Mouse (Mus musculus): ENCODE measurements around the gene Twist2. TPM values are rescaled to one million over a fixed set of nuclear protein-coding genes. Genes with fewer than 3 reads are reported as not detected.
A peak's percentile ranks its signal among the peaks of the same experiment; 100 is the strongest.

The Twist2 gene
- polyA plus RNA-seq, 1 experiment from 2014 or later, result 10.5 TPM

- 96% methylated on average over 1 of the region's 1 CpGs for WGBS
- H3K4me1 ChIP-seq, result no peaks in the 10 kb centered on the region
- no peak for DNase-seq (ENCODE audit: extremely low spot score, low spot score)
Measured at GRCm38 (mm10) chr1:91858901-91859300, 57.6 kb downstream of the Twist2 start.

GRCm38 (mm10) chr1:91861511-91861910 lies 60.2 kb downstream of the Twist2 start:
- WGBS, result 88% methylated on average over 7 of the region's 7 CpGs
- H3K4me1 ChIP-seq, result no peaks in the 10 kb centered on the region
- H3K4me3 ChIP-seq, result no peak overlapping the region
- H3K27me3 ChIP-seq (ENCODE audit: poor library complexity, severe bottlenecking), result no peaks in the 10 kb centered on the region
- H3K9me3 ChIP-seq, result no peaks in the 10 kb centered on the region
- no peaks in the 10 kb centered on the region for H3K36me3 ChIP-seq (replicated peaks)
- H3K27ac ChIP-seq, result no peak overlapping the region
- no peak for DNase-seq (ENCODE audit: extremely low spot score, low spot score)

More at GRCm38 (mm10) chr1:91858901-91859300, 57.6 kb downstream of the Twist2 start:
- Histone ChIP-seq H3K27ac (no peak overlapping the region), H3K4me3 (no peak overlapping the region), H3K27me3 (ENCODE audit: poor library complexity, severe bottlenecking) (no peaks in the 10 kb centered on the region), H3K36me3 (replicated peaks) (no peaks in the 10 kb centered on the region), H3K9me3 (no peaks in the 10 kb centered on the region)

DNA sequence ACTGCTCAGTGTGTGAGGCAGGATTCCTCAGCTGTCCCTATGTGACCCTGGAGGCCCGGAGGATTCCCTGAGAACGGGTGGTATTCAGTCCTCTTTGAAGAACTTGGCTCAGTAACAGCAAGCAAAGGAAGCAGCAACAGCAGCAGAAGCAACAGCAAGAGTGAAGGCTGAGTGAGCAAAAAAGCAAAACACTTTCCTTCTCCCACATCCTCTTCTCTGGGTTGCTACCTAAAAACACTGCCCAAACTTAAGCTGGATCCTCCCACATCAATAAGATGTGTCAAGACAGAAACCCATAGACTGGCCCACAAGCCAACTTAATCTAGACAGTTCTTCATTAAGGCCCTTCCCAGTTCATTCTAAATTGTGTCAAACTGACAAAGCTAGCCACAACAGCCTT lies 64.7 kb downstream of the Twist2 start:
- no peak overlapping the region for H3K27ac ChIP-seq
- DNase-seq (ENCODE audit: extremely low spot score, low spot score), result no peak
- no peaks in the 10 kb centered on the region for H3K36me3 ChIP-seq (replicated peaks)
- 82% methylated on average over 2 of the region's 2 CpGs for WGBS
- no peak overlapping the region for H3K4me3 ChIP-seq
- peaks cover 8% of the 10 kb centered on the region; the same call in 1 of the 2 replicates for H3K4me1 ChIP-seq
- no peaks in the 10 kb centered on the region for H3K27me3 ChIP-seq (ENCODE audit: poor library complexity, severe bottlenecking)
- no peaks in the 10 kb centered on the region for H3K9me3 ChIP-seq

- DNase-seq (ENCODE audit: extremely low spot score, low spot score), result no peak
- H3K27ac ChIP-seq, result no peak overlapping the region
- 78% methylated on average over 6 of the region's 6 CpGs for WGBS
- no peaks in the 10 kb centered on the region for H3K9me3 ChIP-seq
- H3K36me3 ChIP-seq (replicated peaks), result no peaks in the 10 kb centered on the region
- H3K4me3 ChIP-seq, result no peak overlapping the region
- H3K27me3 ChIP-seq (ENCODE audit: poor library complexity, severe bottlenecking), result no peaks in the 10 kb centered on the region
- H3K4me1 ChIP-seq, result peaks cover 42% of the 10 kb centered on the region; the same call in 1 of the 2 replicates
Measured at GRCm38 (mm10) chr1:91871101-91871500, 69.8 kb downstream of the Twist2 start.

GRCm38 (mm10) chr1:91872388-91873059 lies 71.3 kb downstream of the Twist2 start:
- DNase-seq (ENCODE audit: extremely low spot score, low spot score), result no peak
- Histone ChIP-seq H3K27me3 (ENCODE audit: poor library complexity, severe bottlenecking) (no peaks in the 10 kb centered on the region), H3K9me3 (no peaks in the 10 kb centered on the region), H3K4me3 (no peak overlapping the region), H3K36me3 (replicated peaks) (no peaks in the 10 kb centered on the region), H3K27ac (no peak overlapping the region), H3K4me1 (peaks cover 42% of the 10 kb centered on the region; the same call in 1 of the 2 replicates)
- 75% methylated on average over 8 of the region's 8 CpGs for WGBS

DNA sequence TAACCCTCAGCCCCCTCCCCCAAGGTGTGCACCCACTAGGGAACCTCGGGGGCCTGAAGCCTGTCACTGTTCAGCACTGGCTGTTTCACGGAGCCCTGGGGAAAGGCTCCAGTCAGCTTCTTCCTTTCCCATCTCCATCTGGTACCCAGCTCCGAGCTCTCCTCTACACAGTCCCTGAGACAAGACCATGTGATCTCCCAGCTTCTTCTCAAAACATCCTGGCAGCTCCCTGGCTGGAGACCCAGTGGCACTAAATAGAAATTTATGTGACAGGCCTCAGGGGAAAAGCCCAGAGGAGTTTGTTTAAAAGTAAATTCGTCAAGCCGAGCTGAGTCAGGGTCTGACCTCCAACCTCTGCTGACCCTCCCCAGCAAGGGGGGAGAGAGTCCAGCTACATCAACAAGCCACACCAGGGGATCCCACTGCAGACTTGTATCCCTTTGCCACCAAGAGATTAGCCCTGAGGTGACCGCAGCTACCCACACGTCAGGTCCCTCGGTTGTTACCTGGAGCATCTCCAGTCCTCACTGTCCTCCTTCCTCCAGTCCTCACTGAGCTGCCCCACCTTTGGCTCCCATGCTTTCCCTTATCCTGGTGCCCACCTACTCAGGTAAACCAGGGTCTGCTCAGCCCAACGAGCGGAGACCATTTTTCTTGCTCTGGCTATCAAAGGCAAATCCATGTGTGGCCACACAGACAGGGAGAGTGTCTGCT lies 72.5 kb downstream of the Twist2 start:
- H3K9me3 ChIP-seq, result no peaks in the 10 kb centered on the region
- H3K4me1 ChIP-seq, result peaks cover 47% of the 10 kb centered on the region
- no peak overlapping the region for H3K27ac ChIP-seq
- 78% methylated on average over 10 of the region's 10 CpGs for WGBS
- no peak for DNase-seq (ENCODE audit: extremely low spot score, low spot score)
- H3K4me3 ChIP-seq, result no peak overlapping the region
- H3K36me3 ChIP-seq (replicated peaks), result no peaks in the 10 kb centered on the region
- H3K27me3 ChIP-seq (ENCODE audit: poor library complexity, severe bottlenecking), result no peaks in the 10 kb centered on the region

GRCm38 (mm10) chr1:91874633-91875032 lies 73.4 kb downstream of the Twist2 start:
- DNase-seq (ENCODE audit: extremely low spot score, low spot score), result peak; percentile 73
- no peak overlapping the region for H3K27ac ChIP-seq
- no peaks in the 10 kb centered on the region for H3K9me3 ChIP-seq
- no peak overlapping the region for H3K4me3 ChIP-seq
- H3K4me1 ChIP-seq, result peaks cover 50% of the 10 kb centered on the region
- H3K36me3 ChIP-seq (replicated peaks), result no peaks in the 10 kb centered on the region
- no peaks in the 10 kb centered on the region for H3K27me3 ChIP-seq (ENCODE audit: poor library complexity, severe bottlenecking)
- 16% methylated on average over 2 of the region's 2 CpGs for WGBS

DNA sequence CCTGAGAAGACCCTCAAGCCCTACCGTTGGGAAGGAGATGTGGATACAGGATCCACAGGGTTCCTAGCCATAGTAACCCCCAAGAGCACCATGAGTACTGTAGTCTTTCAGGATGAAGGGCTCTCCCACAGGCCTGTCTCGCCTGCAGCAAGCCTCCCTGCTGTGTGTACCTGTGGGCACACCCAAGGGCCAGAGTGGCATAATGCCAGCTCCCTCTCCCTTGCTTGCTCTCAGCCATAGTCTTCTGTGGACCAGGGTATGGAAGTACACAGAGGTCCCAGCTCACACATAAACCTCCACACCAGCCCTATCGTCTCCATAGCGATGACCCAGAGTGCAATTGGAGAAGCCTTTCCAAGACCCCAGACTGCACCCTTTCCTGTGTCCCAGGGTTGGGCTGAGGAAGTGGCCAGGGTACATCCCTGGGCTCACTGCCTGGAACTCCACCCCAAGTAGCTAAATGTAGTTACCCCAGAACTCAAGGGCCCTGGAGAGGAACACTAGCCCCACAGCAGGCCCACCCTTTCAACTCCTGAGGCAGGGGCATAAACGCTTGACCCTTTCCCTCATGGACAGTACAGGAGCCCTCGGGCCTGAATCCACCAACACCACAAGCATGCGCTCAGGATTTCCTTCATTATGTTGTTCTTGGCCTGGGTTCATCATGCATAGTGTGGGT lies 73.9 kb downstream of the Twist2 start:
- no peak for DNase-seq (ENCODE audit: extremely low spot score, low spot score)
- Histone ChIP-seq H3K4me1 (peaks cover 50% of the 10 kb centered on the region), H3K9me3 (no peaks in the 10 kb centered on the region), H3K36me3 (replicated peaks) (no peaks in the 10 kb centered on the region), H3K4me3 (no peak overlapping the region), H3K27ac (no peak overlapping the region), H3K27me3 (ENCODE audit: poor library complexity, severe bottlenecking) (no peaks in the 10 kb centered on the region)
- WGBS, result 77% methylated on average over 7 of the region's 7 CpGs

DNA sequence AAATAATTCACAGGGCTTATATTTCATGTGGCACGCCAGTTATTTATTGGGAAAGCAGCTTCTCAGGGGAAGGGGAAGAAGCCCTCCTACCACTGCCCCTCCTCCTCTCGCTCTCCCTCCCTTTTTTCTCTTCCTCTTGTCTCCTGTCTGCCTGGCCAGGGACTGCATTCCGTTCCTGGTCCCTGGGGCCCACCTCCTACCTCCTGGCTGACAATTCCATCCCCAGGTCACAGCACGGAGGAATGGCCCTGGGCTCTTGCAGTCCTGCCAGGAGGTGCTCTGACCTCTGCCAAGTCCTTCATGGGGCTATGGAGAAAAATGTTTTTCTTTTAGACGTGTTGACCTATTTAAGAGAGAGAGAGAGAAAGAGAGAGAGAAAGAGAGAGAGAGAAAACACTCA lies 77.4 kb downstream of the Twist2 start:
- no peak overlapping the region for H3K4me3 ChIP-seq
- DNase-seq (ENCODE audit: extremely low spot score, low spot score), result no peak
- 41% methylated on average over 5 of the region's 5 CpGs for WGBS
- H3K9me3 ChIP-seq, result no peaks in the 10 kb centered on the region
- peaks cover 18% of the 10 kb centered on the region for H3K4me1 ChIP-seq
- H3K27ac ChIP-seq, result no peak overlapping the region
- H3K27me3 ChIP-seq (ENCODE audit: poor library complexity, severe bottlenecking), result no peaks in the 10 kb centered on the region
- H3K36me3 ChIP-seq (replicated peaks), result no peaks in the 10 kb centered on the region

DNA sequence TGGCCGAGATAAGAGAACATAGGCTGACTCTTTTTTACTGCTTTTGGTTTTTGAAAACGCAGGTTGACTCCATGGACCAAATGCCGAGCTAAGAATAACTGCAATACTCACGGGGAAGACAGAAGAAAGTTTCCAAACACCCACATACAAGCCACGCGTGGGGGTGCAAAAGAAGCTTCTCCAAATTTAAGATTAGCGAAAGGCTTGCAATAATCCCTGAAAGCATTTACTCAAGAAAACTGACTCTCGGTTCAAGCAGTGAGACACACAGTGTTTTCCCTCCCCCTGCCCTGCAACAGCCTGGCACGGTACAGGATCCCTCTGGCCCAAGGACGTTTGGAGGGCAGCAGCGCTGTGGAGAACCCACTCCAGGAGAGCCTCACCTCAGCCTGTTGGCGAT lies 78.9 kb downstream of the Twist2 start:
- Histone ChIP-seq H3K9me3 (no peaks in the 10 kb centered on the region; the same call in 1 of the 2 replicates), H3K36me3 (replicated peaks) (no peaks in the 10 kb centered on the region), H3K27me3 (ENCODE audit: poor library complexity, severe bottlenecking) (no peaks in the 10 kb centered on the region), H3K27ac (no peak overlapping the region), H3K4me3 (no peak overlapping the region), H3K4me1 (peaks cover 12% of the 10 kb centered on the region)
- DNase-seq (ENCODE audit: extremely low spot score, low spot score), result no peak
- 91% methylated on average over 12 of the region's 12 CpGs for WGBS

DNA sequence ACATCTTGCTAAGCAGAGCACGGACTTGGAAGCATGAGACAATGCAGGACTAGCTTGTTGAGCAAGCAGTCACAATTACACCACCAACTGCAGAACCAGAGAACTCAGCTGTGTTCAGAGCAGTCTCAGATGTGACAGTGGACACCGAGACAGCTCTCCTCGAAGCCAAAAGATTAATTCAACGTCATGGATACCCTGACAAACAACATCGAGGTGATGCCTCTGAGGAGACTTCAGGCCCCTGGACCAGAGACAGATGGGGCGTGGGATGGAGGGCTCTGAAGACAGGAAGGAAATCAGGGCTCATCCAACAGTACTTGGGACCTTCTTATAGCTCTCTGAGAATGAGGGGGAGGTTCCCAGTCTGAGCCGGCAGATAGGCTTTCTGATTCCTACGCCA lies 79.6 kb downstream of the Twist2 start:
- Histone ChIP-seq H3K4me3 (no peak overlapping the region), H3K4me1 (peaks cover 8% of the 10 kb centered on the region), H3K36me3 (replicated peaks) (no peaks in the 10 kb centered on the region), H3K27ac (no peak overlapping the region), H3K9me3 (no peaks in the 10 kb centered on the region; the same call in 1 of the 2 replicates), H3K27me3 (ENCODE audit: poor library complexity, severe bottlenecking) (no peaks in the 10 kb centered on the region)
- DNase-seq (ENCODE audit: extremely low spot score, low spot score), result no peak
- WGBS, result 86% methylated on average over 8 of the region's 8 CpGs

DNA sequence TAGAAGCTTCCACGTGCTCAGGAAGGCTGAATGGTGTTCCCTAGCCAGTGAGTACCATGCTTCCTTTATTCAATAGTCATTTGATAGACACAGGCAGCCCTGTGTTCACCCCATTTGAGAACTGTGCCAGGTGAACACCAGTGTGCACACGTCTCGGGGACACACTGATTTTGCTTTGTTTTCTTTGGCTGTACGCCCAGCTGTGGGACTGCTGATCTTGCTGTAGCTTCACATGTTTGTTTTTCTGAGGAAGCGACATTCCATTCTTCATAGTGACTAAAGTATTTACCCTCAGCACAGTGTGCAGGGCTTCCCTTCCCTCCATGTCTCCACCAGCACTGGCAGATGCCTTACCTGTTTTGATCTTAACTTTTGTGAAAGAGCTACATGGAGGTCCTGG lies 81.9 kb downstream of the Twist2 start:
- H3K27ac ChIP-seq, result no peak overlapping the region
- WGBS, result 85% methylated on average over 5 of the region's 5 CpGs

GRCm38 (mm10) chr1:91893598-91893997 lies 92.3 kb downstream of the Twist2 start:
- WGBS, result 92% methylated on average over 11 of the region's 11 CpGs
- Histone ChIP-seq H3K9me3 (no peaks in the 10 kb centered on the region), H3K27me3 (ENCODE audit: poor library complexity, severe bottlenecking) (no peaks in the 10 kb centered on the region), H3K4me3 (no peak overlapping the region), H3K4me1 (no peaks in the 10 kb centered on the region), H3K36me3 (replicated peaks) (no peaks in the 10 kb centered on the region), H3K27ac (no peak overlapping the region)
- DNase-seq (ENCODE audit: extremely low spot score, low spot score), result no peak

More for the DNA sequence above, 81.9 kb downstream of the Twist2 start:
- no peak for DNase-seq (ENCODE audit: extremely low spot score, low spot score)
- Histone ChIP-seq H3K9me3 (no peaks in the 10 kb centered on the region; the same call in 1 of the 2 replicates), H3K4me3 (no peak overlapping the region), H3K27me3 (ENCODE audit: poor library complexity, severe bottlenecking) (no peaks in the 10 kb centered on the region), H3K4me1 (peaks cover 8% of the 10 kb centered on the region), H3K36me3 (replicated peaks) (no peaks in the 10 kb centered on the region)

Data from forebrain, embryonic 10.5 days (tissue).